Mouse (Mus musculus) cerebellum, postnatal 25 days (tissue): ENCODE measurements around the gene Tmppe.
A peak's percentile ranks its signal among the peaks of the same experiment; 100 is the strongest.

Source experiments
- DNase-seq, 2 experiments: peaks; one replicate each; pipeline ENCODE4 v3.0.0; 2021; ENCODE audit warnings: mixed read lengths in 2 of 2

The Tmppe gene

DNA sequence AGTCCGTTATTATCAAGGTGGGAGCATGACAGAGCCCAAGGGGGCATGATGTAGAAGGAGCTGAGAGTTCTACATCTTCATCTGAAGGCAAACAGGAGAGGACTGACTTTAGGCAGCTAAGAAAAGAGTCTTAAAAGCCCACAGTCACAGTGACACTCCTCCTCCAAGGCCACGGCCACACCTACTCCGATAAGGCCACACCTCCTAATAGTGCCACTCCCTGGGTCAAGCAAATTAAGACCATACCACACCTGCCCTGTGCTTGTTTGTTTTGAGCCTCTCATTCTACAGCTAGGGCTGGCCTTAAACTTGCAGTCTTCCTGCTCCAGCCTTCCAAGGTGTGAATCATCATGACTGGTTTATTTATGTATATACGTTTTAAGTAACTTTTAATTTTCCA, 5.6 kb upstream of the Tmppe start:
- DNase-seq, result no peak

DNA sequence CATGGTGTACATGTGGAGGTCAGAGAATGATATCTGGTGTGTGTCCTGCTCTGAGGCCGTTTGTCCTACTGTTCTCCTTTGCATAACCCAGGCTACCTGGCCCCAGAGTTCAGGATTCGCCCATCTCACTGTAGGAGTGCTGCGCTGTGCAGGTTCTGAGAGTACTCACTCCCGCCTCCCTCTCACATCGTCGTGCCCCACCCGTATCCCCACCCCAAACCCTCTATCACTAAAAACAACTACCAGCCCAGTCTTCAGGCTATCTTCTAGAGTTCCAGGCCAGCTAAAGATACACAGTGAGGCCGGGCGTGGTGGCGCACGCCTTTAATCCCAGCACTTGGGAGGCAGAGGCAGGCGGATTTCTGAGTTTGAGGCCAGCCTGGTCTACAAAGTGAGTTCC, 1.2 kb upstream of the Tmppe start:
- no peak for DNase-seq

DNA sequence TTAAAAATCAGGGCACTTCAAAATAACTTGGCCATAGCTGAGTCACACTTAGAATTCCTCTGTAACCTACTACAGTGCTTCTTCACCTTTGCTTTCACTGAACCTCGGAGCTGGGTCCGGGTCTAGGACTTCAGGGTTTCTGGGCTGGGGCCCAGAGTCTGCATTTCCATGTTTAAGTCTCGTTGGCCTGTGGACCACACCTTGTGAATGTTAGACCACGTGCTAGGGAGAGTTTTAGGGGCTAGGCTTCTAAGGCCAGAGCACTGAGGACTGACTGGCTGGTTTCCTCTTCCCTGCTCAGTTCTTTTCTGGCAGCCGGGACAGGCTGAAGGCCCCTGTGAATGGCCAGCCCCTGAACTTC, 337 bp upstream of the Tmppe start:
- DNase-seq, result no peak

DNA sequence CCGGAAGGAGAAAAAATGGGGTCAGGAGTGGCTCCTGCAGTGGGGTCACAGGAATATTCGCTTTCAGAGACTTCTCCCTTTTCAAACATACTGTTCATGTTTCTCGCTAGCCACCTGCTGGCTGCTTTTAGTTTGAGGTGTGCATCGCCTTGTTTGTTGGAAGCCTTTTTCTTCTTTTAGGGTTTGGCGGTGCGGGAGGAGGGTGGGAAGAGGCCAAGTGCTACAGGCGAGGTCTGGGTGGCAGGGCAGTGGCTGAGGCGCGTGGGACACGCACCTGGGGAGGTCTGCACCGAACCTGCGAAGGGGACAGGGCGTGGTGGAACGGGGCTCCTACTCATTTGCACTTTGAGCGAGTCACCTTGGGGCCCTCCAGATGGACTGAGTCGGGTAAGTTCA, 778 bp downstream of the Tmppe start:
- DNase-seq, result no peak

DNA sequence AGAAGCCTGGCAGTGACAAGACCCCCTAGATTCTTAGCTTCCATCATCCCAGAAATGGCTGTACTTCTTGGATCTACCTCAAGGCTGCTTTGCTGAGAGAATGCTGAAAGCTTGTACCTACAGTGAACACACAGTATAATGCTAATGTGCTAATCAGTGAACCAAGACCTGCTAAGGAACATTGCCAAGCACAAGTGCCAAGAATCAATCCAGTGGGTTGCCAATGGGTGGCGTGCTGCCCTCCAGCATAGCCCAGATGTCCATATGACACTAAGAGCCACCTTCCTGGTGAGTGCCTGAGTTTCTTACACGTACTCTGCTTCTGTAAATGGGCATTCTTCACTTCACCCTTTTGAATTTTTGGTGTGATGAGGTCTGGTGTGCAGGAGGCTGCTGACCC, 6.8 kb downstream of the Tmppe start:
- DNase-seq, result no peak

DNA sequence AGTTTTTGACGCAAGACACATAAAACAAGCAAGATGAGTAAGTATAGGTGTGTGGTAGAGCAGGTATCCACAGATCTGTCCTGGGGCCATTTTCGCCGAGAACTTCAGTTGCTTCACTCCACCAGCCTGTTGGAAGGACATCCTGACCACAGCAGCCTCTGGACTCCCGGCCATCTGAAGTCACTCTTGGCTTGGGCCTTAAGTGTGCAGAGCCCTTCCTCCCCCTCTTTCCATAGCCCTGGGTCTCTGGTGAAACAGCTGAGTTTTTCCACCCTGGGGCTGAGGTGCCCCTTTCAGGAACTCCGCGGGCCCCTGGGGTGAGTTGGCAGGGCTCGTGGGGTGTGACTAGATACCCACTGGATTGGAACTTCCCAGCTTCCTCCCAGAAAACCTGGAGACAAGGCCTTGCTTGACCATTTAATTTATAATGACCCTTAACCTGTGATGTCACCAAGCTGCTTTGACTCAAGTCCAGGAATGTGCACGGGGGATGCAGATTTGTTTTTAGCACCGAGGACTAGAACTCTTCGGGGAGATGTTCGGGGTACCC, 9.5 kb downstream of the Tmppe start:
- no peak for DNase-seq

DNA sequence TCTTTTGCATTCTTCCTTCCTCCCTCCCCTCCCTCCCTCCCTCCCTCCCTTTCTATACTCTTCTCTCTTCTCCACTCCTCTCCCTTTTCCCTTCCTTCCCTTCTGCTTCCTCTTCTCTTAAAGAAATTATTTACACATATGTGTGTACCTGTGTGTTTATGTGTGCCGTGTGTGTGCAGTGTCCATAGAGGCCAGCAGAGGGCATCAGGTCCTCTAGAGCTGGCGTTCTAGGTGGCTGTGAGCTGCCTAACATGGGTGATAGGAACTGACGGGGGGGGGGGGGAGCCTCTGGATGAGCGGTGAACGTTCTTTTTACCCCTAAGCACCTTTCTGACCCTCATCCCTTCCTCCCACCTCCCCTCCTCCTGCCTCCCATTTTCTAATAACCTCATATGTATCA, 10.4 kb downstream of the Tmppe start:
- DNase-seq, result no peak

DNA sequence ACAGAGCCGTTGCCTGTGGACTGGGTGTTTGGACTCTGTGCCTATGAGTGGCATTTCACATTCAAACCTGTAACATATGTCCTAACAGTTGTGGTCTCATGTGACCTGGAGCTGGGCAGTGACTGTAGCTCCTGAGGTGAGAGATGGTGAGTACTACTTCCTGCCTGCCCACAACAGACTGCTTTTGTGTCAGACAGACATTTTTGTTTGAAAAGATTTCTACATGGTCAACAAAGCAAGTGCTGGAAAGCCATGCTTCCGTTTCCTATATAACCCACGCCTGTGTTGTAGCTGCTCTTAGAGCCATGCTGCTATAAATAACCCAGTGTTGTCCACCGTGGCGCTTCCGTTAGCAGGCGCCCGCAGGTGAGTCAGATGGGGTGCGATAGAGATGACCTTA, 11.5 kb downstream of the Tmppe start:
- no peak for DNase-seq

DNA sequence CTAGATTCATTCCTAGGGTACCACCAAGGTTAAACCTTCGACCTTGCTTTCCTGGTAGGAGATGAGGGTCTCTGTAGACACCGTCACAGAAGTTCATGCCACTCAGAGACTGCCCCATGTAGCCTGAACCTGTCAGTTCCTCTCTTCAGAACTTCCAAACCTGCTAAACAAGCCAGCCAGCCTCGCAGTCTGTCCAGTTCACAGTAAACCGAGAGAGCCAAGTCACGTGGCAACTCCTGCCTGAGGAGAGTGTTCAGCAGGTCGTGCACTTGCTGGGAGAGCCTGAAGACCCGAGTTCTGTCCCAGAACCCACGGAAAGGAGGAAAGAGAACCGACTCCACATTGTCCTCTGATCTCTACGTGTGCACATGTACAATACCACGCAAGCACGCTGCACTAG, 13.0 kb downstream of the Tmppe start:
- DNase-seq, result no peak

DNA sequence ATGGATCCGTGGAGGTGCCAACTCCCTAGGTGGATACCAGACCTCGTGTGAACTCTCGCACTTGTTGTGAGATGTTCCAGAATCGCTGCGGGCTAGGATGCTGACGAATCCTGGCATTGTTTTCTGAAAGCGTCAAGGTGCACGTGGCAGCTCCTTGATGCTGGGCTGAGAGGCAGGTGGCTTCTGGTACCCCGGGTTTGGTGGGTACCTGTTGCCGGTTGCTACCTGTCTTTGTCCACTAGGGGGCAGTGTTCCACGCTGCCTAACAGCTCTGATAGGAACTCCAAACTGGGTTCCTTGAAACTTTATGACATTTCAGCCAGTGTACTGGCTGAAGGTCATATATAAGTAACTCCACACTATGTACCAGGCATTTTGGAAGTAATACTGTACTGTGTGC, 14.8 kb downstream of the Tmppe start:
- DNase-seq, result peak; percentile 50 to 68

DNA sequence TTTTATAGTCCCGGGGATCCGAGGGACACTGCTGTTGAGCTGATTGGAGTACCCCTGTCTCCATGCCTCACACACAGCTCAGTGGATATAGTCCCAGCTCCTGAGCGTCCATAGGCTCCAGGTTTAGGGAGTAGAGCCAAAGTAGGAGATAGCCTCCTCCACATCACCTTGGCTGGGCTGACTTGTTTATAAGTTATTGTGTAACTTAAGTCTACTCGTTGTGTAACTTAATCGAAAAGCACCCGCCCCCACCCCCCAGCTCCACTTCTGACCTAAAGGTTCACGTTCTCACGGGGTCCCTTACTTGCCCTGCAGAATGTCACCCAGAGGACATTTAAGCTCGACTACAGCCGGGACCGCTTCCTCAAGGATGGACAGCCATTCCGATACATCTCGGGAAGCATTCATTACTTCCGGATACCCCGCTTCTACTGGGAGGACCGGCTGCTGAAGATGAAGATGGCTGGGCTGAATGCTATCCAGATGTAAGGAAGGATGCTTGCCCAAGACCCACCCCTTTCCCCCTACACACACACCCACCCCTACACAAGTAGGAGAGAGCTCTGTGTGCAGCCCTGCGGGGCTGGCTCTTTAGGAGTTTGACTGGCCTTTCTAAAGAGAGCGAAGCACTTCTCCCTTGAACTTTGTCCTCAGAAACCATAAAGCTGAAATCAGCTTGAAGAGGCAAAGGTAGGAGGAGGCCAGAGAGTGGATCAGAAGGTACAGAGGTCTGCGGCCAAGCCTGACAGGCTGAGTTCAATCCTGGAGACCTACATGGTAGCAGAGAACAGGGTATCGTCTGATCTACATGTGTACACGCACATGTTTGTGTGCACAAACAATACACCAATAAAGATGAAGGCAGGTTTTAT, 16.0 kb downstream of the Tmppe start:
- no peak for DNase-seq

DNA sequence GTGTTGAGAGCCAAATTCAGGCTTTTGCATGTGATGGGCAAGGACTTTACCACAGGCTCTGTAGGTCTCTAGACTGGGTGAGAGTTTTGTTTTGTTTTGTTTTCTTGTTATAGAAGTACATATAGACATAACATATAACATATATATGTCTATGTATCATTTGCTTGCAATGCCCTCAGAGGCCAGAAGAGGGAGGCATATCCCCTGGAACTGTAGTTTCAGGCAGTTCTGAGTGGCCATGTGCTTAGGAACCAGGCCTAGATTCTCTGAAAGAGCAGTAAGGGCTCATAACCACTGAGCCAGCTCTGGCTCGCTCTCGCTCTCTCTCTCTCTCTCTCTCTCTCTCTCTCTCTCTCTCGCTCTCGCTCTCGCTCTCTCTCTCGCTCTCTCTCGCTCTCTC, 17.3 kb downstream of the Tmppe start:
- peak in 1 of 2 experiments; percentile 42 for DNase-seq

DNA sequence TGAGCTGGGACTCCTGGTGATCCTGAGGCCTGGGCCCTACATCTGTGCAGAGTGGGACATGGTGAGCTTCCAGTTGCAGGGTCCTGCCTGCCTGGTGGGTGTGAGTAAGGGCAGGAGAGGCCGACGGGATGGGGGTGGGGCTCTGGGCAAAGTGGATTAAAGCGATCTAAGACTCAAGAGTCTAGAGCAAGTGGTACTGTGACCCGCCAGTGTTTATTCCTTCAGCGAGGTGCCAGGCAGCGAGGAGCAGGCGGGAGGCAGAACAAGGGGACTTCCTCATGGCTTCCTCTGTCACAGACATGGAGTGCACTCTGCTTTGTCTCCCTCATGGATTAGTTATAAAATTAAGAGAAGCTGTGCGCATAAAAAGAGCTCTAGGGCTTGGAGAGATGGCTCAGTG, 19.5 kb downstream of the Tmppe start:
- no peak for DNase-seq

DNA sequence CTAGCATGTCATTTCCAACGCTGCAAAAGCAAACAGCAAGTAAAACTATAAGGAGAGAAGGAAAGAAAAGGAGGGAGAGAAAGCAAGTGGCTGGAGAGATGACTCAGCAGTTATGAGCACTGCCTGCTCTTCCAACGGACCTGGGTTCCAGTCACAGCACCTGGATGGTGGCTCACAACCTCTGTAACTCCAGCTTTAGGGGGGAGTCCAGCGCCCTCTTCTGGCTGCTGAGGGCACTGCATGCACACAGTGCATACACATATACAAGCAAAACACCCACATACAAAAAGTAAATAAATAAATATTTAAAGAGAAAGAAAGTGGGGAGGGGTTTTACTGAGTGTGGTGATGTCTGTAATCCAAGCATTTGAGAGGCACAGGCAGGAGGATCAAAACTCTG, 20.1 kb downstream of the Tmppe start:
- DNase-seq, result no peak

DNA sequence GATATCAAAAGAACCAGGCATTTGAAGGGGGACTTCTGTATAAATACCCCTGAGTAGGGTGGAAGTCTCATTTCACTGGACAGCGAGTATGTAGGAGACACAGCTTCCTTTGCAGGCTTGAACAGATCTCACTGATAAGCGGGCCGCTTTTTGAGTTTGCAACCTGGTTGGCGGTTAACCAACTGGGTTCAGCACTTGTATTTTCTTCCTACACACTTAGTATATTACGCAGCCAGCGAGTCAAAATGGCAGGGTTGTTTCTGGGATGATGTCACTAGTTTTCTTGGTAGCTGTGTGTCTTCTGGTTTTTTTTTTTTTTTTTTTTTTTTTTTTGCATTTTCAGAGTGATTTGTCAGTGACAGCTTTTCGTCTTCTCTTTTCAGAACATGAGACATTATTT, 20.9 kb downstream of the Tmppe start:
- no peak for DNase-seq

DNA sequence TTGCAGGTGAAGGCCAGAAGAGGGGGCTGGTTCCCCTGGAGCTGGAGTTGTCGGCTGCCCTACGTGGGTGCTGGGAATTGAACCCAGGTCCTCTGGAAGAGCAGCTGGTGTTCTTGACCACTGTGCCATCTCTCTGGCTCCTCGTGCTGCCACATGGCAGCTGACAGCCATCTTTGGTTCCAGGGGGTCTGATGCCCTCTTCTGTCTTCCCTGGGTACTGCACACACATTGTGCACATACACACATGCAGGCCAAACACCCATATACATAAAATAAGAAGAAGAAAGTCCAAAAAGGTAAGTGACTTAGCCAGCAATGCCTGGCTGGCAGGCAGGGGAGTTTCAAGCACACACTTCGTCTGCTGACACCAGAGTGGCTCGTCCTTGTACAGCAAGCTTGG, 24.7 kb downstream of the Tmppe start:
- no peak for DNase-seq

DNA sequence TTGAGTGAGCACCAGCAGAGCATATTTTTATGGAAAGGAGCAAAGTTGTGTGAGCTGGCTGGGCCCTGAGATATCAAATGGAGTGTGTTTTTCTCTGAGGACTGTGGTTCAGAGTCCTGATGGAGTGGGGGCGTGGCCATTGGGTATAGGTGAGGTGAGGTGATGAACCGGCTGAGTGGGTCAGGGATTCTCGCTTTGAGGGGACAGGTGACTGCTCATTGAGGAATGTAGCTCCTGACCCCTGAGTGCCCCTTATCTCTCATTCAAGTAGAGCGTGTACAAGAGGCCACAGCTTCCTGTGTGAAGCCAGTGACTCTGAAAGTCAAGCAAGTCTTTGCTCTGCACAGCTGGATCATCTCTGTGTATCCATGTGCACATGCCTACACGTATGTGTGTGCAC, 25.3 kb downstream of the Tmppe start:
- no peak for DNase-seq

DNA sequence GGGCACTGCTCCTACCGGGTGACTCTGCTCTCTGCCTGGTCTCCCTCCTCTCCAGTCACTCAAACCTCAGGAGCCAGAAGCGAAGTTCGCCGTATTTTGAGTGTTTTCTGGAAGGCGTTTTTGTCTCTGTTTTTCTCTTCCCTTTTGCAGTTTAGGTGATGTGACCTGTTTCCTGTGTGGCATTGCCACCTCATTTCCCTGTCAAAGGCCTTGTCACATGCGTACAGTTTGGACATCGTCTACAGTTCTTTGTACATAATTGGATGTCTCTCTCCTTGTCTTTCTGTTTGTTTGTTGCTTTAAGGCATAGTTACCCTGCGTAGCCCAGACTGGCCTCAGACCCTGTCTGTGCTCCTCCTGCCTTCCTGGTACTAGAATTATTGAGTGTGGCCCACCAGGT, 26.5 kb downstream of the Tmppe start:
- no peak for DNase-seq

DNA sequence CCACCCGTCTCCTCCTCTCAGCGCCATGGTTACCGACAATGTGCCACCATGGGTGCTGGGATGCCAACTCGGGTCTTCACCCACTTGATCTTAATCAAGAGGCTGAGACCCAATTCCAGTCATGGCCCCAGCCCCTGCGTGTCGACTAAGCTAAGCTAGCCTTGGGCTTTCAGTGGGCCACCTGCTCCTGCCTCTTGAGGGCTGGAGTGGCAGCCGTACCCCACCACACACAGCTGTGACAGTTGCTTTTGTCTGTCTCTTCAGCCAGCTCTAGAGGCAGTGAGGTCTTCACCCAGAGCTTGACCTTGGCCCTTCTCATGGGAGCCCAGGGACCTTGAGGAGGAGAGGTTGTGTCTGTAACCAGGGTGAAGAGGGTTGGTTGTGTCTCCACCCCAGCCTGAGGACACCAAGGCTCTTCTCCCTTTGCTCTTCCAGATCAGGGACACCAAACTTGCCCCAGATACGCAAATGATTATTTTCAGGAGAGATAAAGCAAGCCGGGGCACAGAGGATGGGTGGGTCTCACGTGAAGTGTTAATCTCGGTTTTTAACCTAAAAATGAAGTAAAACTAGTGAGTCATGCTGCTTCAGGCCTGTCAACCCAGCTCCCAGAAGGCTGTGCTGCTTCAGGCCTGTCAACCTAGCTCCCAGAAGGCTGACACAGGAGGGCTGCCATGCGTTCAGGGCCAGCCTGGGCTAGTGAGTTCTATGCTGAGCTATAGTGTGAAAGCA, 27.4 kb downstream of the Tmppe start:
- no peak for DNase-seq

DNA sequence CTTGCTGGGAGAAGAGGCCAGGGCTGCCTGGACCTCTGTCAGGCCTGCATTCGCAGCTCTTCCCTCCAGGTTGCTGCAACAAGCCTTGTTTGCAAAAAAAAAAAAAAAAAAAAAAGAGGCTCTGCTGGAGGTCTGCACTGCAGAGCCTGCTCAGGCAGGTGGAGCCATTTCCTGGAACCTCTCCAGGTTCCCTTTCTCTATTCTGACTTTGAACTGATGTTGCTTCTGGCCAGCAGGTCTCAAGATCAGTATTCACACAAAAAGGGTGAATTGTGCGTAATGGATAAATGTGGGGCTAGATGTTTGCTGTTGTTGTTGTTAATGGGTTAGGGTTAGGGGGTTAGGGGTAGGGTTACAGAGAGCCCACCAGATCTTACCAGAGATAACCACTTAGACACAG, 34.8 kb downstream of the Tmppe start:
- no peak for DNase-seq

DNA sequence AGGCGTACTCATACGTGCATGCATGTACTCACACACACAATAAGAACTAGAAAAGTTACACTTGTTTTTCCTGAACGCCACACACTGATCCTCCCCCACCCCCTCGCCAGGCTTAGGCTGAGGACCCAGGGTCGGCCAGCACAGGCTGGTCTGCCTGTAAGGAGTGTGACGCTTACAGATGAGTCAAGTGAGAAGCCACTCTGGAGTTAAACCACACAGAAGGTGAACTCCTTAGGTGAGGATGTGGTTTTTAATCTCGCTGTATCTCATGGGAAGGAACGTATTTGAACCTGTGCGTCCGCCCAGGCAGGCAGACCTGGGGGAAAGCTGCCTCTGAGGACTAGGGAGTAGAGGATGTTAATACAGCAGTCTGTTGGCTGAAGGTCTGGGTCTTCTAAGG, 39.6 kb downstream of the Tmppe start:
- no peak for DNase-seq

DNA sequence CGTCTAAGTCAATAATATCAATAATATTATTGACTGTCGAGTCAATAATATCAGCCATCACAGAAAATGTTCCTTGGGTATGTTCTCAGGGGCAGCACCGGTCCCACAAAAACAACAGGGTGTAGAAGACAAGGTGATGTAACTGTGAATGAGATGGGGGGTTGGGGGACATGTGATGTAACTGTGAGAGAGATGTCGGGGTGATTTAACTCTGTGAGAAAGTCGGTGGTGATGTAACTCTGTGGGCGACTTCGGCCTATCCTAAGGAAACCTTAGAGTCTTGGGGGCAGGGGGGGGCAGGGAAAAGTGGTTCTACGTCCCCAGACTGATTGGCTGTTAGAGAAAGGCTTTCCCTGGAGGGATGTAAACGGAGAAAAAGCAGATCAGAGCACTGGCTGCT, 41.3 kb downstream of the Tmppe start:
- no peak for DNase-seq

DNA sequence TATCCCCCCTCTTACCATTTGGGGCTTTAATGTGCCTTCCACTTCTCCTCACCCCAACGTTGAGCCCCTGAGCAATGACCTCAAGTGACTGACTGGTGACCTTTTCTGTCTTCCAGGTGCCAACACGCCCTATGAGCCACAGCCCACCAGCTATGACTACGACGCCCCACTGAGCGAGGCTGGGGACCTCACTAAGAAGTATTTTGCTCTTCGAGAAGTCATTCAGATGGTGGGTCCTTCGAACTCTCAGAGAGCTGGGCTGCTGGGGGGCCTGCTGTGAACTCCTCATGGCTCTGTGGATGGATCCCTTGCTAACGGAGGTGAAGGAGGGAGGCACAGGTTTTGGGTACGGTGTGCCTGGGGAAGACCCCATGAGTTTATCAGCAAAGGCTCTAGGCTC, 42.0 kb downstream of the Tmppe start:
- DNase-seq, result no peak

DNA sequence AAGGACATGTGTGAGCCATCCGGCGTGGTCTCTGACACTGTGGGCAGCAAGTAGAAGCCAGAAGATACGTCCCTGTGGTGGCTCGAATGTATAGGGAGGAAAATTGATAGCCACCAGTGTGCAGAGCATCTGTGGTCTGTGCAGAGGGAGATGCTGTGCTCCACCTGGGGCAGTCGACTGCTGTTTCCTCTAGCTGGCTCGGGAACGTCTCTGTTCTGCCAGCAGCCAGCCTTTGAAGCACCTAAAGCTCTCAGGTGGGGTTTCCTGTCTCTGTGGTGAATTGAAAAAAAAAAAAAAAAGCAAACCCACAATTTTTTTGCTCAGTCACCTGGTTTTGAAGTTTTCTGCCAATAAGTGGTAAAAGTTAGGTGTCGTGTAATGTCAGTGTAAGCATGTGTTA, 42.4 kb downstream of the Tmppe start:
- DNase-seq, result no peak
